Mouse (Mus musculus) lung, postnatal 4 days (tissue): ENCODE measurements at regions not wholly inside any gene's neighbourhood (a gene's known extent, or its start where the extent isn't known, plus 50 kb on each side); places are given as distances from the start of the nearest gene placed in this dataset.
A peak's percentile ranks its signal among the peaks of the same experiment; 100 is the strongest.

Source experiments
- DNase-seq, 2 experiments: peaks; one replicate each; pipeline ENCODE4 v3.0.0; 2021

DNA sequence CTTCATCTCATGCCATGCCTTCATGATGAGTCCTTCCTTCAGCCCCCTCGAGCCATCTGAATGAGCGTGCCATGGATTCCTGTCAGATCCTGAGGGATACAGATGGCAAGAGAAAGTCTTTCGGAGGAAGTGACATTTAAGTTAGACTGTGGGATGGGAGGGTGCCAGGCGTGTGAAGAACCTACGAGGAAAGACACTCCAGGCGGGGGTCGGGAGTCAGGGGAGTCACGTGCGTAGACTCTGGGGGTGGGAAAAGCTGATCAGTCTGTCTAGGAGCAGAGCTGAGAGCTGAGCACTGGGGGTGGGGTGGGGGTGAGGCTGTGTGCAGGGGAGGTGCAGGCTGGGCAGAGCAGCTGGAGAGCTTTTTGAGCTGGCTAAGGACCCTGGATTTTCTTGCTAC is 152.0 kb upstream of the Gjb5 start:
- no peak for DNase-seq

DNA sequence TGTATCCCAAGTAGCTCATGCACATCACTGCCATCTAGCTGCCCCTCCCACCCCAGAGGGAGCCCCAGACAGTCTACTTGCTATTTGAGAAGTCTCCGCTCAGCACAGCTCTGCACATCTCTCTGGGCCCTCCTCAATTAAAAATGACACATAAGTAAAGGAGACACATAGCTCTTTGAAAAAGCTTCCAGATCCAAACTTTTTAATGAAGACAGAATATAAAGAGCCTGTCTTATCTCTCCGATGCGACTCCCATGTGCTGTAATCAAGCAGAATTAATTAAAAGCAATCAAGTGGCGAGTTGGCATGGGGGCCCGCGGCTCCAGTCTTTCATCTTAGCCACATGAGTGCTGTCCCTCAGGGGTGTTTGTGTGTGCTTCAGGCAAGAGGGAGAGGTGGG is 144.6 kb upstream of the Gjb5 start:
- no peak for DNase-seq

DNA sequence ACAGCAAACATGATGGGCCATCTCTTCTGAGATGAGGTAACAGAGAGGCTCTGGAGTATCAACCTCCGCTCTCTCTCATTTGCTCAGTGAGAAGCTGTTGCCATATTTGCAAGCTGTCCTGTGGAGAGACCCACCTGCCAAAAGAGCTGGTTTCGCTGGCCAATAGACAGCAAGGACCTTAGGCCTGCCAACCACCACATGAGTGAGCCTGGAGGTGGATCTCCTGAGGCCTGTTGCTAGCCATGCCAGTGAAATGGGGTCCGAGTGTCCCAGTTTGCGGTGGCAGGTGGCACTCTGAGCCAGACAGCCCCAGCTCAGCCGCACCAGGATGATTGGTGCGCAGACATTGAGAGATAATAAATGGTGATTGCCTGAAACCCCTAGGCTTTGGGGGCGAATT is 143.9 kb upstream of the Gjb5 start:
- DNase-seq, result no peak

DNA sequence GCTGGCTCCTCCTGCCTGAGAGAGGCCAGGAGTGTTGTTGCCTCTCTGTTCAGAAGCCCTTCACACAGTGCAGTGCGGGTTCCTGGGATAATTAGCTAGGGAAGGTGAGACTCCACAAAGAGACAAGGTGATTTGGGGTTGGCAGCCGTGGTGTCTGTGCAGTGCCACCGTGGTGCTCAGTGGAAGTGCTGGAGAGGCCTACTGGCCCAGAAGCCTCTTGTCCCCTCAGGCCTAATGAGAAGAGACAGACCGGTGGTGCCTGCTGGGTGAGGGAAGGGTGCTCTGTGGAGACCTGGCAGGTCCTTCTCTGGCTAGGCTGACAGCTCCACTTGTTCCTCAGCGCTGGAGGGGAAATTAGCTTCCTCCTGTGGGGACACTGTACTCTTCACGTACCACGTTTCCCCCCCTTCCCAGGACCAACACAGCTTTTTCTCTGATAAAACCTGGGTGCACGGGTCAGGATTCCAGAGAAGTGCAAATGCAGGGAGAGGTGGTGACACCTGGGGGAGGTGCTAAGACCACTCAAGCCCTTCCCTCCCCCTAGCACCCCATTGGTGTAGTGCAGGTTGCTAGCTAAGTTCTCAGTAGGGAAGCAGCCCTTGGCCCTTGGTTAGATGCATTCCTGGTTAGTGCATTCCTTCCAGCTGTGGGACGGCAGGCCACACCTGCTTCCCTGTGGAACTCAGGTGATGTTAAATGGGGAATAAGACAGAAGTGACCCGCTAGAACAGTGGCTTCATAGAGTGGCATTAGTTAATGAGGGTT is 129.2 kb upstream of the Gjb5 start:
- DNase-seq, result no peak

DNA sequence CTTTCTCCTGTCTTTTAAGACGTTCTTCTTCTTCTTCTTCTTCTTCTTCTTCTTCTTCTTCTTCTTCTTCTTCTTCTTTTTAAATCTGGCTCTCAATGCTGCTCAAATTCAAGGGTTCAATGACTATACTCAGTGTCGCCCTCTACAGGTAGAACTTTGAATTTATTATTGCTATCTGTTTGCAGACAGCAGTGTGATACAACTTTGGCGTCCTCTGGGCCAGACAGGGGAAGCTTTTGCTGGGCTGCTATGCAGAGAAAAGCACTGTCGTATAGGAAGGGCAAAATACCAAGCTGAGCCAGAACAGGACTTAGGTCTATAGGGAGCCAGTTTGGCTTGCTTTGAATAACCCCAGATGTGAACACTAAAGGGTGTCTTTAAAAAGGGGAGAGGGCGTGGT is 127.3 kb upstream of the Gjb5 start:
- no peak for DNase-seq

DNA sequence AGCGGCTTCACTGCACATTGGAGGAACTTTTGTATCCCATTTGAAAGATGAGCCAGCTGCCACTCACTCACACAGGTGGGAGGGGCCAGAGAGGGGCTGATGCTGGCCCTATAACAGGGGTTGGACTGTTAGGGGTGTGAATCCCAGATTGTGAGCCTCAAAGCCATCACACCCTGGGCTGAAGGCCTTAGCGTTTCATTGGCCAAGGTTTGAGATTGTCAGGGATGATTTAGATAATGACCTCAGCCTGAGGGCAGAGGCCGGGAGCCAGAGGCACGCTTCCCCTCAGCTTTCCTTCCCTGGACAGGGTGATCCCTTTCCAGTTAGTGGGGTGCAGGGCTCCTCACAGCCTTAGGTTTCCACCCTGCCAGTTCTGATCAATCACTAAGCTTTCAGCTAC is 124.5 kb upstream of the Gjb5 start:
- DNase-seq, result no peak

DNA sequence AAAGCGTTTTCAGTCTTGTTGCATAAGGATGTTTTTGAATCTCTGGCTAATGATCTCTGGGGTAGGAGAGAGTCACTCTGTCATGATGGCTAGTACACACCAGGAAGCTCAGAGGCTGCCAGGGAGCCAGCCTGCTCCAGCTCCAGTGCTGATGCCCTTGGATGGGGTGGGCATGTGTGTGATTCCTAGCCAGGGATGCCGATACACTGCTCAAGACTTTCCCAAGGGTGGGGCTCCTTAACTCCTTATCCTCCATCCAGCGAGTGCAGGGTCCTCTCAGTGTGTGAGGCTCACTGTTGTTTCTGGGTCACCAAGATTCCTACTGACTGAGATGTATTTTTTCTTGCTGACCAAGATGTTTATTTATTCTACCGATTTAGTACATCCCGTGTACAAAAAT is 122.4 kb upstream of the Gjb5 start:
- no peak for DNase-seq

DNA sequence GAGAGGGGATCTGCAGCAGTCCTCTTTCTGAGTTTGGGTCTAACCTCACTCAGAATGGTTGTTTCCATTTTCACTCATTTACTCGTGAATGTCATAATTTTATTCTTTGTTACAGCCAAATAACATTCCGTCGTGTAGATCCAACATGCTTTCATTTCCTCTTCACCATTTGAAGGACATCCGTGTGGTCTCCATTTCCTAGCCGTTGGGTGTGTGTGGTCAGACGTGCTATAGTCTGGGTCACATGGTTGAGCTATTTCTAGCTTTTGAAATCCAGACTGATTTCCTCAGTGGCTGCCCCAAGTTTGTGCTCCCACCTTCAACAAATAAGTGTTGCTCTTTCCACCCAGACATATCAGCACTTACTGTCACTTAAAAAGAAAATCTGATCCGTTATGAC is 111.9 kb upstream of the Gjb5 start:
- no peak for DNase-seq

DNA sequence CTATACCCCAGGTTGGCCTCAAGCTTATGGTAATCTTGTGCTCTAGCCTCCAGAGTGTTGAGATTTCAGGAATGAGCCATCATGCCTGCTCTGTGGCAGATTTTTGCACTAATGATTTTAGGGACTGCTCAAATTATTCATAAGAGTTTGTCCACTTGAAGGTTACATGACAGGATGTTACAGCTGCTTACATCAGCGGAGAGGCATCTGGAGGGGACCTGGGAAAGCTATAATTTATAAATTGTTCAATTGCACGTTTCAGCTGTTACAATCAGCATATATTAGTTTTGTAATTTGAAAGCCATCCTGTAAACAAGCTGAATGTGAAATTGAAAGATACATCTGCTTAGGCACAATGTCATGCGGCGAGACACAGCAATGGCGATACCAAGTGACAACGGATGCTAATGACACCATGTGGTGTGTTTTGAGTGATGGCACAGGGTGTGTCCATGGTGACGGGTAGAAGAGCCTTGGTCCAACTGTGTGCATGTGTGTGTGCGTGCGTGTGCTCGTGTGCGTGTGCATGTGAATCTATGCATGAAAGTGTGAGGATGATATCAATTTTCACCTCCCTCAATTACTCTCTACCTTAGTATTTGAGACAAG is 96.6 kb upstream of the Gjb5 start:
- DNase-seq, result no peak

DNA sequence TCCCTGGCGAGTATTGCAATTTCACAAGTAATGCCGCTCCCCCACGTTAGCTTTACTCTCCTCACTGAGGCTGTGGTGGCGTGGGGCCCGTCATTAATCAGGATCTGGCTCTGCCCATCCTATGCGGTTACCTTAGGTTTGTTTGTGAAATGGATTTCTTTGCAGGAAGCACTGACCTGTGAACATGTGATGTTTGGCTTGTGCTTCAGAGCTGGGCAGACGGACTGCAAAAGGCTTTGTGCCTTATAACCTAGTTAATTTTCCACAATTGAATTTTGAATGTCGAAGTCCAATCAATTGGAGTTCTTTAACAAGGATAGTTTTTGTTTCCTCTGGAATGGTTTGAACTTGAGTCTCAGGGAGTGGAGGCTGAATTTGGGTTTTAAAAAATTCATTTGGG is 94.1 kb upstream of the Gjb5 start:
- DNase-seq, result no peak

DNA sequence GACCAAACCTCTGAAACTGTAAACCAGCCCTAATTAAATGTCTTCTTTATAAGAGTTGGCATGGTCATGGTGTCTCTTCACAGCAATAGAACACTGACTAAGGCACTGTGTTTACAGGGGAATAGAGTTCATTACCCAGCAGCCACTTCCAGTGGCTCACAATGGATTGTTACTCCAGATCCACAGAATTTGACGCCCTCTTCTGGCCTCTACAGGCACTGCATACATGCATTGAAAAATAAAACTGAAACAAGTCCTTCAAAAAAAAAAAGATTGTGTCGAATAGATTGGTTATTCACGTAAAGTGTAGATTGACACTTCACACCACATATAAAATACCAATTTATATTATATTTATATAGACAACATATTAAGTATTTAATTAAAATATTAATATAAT is 87.3 kb upstream of the Gjb5 start:
- DNase-seq, result no peak

DNA sequence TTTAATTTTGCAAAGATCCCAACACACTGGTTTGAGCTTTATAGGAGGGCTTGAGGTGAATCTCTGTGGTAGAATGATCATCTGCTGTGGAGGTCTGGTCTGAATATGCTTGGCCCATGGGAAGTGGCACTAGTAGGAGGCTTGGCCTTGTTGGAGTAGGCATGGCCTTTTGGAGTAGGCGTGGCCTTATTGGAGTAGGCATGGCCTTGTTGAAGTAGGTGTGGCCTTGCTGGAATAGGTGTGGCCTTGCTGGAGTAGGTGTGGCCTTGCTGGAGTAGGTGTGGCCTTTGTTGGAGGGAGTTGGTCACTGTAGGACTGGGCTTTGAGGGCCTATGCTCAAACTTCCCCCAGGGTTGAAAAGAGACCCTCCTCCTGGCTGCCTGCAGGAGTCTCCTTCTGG is 86.1 kb upstream of the Gjb5 start:
- no peak for DNase-seq

DNA sequence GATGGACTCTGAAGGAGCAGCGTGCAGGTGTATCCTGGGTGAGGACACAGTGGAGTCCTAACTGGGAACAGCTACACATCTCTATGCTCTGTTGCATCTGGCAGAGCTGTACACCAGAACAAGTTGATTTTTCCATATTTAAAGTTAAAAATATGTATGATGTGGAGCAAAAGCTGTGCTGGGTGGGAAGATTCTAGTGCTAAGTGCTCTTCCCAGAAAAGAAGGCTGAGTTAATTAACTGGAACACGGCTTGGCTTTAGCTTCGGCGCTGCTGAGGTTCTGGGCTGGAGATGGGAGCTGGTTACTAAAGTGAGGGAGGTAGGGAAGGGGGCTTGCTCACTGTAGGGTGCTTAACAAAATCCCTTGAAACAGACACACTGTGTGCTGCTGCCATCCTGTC is 84.0 kb upstream of the Gjb5 start:
- no peak for DNase-seq

DNA sequence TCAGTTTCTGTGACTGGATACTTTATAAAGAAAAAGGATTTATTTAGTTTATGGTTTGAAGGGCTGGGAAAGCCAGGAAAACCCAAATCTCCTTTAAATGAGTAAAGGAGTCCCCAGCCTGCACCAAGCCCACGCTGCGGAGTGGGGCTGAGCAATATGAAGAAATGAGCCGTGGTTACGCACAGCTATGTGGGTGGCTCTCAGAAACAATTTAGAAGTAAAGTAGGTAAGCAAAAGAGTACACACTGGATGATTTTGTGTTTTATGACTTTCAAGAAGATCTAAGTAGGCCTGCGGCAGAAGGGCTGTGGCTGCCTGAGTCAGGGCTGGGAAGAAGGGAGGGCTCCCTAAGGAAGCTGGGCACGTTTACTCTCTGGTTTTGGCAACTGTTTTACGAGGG is 82.6 kb upstream of the Gjb5 start:
- DNase-seq, result no peak

DNA sequence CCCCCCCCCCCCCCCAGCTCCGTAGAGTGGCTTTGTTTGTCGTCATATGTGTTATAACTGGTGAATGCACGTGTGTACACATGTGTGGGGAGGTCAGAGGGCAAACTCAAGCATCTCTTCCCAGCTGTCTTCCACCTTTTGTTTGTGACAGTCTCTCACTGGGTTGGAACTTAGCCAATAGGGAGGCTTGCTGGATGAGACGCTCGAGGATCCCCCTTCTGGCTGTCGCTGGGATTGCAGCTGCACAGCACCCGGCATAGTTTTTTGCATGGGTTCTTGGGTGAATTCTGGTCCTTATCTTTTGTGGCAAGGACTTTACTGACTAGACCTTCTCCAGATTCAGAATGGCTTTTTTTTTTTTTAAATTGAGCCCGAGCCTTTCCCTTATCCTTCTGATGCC is 77.1 kb upstream of the Gjb5 start:
- DNase-seq, result peak; percentile 67 to 70

DNA sequence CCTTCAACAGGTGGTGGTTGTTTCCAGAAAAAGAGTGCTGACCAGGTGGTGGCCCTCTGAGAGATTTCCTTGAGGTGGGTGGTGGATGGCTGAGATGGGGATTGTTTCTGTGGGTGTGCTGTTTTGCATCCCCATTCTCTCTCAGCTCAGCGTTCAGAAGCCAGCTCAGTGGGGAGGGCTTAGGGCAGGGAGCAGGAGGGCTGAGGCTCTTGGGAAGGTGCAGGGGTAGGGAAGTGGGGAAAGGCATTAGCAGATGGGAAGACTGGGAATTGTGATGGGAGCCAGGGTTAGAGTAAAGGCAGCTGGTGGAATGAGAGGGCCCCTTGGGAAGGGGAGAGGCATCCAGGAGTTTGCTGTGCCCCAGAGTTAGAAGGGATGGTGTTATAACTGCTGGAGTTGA is 72.3 kb upstream of the Gjb5 start:
- DNase-seq, result no peak

DNA sequence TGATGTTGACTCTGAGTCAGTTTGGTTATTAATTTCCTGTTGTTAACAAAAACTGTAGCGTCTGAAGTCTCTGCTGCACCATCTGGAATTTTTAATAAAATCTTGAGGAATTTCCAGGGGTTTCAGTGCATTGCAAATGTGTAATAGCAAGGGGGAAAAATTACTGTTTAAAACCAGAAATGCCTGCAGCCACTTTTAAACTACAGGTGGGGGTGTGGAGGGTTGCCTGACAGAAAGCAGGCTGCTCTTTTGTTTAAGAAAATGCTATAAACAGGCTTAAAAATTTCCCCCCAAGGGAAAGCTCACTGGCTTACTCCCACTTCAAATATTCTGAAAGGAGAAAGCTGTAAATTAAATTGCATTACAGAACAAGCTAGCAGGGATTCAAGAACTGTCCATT is 71.8 kb upstream of the Gjb5 start:
- no peak for DNase-seq

DNA sequence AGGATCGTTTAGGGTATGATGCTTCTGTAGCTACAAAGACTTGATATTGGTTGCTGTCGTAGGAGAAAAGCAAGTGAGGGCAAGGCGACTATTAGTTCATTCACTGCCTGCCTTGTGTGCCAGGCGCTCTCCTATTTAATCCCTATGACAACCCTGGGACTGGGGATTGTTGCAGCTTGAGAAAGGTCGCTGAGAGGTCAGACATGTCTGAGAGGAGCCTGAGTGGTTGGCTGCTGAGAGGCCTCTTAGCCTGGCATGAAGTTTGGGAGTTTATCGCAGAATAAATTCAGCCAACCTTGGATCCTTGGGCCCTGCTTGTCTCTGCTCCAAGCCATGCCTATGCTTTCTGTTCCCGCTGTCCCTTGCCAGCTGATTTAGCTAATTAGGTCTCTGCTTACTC is 65.9 kb upstream of the Gjb5 start:
- no peak for DNase-seq

DNA sequence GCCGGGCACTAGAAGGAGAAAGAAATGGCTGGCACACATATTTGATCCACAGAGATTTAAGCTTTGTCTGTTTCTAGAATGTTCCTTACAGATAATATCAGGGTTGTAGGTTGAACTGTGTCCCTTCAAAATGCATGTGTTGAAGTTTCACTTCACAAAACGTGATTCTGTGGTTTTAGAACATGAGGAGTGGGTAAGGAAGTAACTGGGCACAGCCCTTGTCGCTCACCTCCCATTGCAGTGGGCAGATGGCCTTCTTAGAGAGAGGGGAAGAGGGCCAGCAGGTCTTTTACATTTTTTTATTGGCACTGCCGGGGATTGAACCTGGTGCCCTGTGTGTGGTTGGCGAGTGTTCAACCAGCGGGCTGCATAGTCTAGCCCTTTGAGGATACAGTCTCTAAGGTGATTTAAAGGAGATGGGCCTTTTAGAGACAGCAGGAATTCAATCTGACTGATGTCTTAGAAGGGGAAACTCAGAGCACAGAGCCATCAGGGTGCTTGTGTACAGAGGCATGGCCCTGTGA is 64.0 kb upstream of the Gjb5 start:
- DNase-seq, result no peak

DNA sequence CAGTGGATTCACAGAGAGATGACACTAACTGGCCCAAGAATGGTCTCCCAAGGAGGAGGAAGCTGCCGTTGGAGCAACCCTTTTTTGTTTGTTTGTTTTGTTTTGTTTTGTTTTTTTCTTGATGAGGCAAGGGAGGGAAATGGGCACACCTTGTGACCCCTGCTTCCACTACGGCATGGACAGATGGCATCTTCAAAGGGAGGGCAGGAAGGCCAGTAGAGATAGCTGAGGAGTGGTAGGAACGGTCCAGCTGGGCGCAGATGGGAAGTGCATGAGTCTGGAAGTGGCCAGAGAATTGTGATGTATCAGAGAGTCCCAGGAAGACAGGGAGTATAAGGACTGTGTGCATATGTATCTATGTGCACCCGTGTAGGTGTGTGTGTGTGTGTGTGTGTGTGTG is 63.1 kb upstream of the Gjb5 start:
- no peak for DNase-seq

DNA sequence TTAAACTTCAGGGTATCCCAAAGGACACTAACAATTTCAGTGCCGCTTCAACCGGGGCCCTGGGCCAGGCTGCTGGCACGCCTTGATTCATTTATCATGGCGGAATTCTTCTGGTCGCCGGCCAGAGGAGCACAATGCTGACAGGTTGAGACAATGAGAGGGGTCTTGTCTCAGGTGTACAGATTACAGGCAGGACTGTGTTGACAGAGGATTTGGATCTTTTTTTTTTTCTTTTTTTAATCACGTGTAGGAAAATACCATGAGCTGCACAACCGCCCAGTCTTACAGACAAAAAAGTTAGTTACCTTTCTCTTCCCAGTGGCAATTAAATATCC is 61.8 kb upstream of the Gjb5 start:
- no peak for DNase-seq

DNA sequence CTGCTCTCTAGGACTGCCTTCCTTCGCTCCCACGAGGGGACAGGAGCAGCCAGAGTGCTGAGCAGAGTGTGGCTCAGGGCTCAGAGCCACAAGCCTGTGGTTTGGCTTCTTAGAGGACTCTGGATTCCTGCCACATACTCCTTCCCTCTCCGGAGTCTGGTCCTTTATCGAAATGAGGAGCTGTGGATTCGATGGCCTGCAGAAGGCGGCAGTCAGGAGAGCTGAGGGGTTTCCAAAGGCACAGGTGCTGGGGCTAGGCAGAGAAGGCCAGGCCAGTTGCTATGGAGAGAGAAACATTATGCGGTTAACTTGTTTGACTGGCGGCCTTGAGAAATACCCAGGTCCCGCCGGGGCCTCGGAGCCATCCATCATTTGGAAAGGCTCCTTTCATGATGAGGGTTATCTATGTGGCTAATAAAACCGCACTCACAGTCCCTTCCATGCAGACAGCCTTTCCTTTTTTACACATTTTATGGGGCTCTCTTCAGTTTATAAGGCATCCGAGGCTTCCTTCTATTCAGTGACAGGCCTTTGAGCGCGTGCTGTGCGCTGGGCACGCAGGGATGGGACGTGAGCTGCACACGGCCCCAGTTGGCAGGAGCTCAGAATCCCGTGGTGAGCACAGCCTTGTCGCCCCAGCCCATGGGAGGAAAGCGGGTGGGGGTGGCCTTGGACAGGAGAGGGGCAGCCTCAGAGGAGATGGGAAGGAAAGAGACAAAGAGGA is 61.2 kb upstream of the Gjb5 start:
- peak; percentile 26 to 63 for DNase-seq

DNA sequence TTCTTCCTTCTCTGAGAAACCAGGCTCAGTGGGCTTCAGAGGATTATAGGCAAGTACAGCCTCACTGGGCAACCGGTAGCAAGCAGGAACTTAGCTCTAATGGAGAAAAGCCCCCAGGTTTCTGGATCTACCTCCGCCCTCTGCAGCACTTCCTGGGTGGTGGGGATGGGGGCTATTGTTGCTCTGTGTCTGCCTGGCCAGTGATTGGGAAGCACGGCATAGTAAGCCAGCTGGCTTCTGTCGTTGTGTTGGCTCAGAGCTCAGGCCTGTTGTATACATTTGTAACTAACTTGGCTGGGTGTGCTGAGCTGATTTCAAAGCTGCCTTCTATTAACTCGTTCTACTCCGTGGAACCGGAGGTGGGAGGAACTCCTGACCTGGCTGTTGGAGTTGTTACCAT is 58.9 kb upstream of the Gjb5 start:
- DNase-seq, result peak; percentile 66 to 82
